Mouse (Mus musculus): ENCODE results near the gene Cnot6l.
A peak's percentile ranks its signal among the peaks of the same experiment; 100 is the strongest.

The Cnot6l gene

DNA sequence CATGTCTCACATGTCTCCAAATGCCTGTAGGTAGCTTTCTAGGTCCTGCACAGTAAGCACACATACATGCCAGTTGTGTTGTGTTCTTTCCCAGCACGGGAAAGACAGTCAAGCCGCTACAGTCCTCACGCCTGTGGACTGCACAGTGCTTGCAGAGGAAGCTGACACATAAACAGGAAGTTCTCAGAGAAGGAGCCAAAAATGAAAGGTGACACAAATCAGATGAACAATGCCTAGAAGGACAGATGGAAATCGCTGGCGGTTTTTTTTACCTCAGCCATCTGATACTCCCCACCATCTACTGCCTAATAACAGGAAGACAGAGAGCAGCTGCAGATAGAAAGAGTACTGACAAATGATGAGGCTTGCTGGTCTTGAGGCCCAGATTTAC, at the start of gene Cnot6l:
Gene Cnot6l, minus strand, starts transcription at position 151 of the 391 bp plus-strand sequence.
- no peak for DNase-seq (ENCODE audit: low read depth, low spot score)

DNA sequence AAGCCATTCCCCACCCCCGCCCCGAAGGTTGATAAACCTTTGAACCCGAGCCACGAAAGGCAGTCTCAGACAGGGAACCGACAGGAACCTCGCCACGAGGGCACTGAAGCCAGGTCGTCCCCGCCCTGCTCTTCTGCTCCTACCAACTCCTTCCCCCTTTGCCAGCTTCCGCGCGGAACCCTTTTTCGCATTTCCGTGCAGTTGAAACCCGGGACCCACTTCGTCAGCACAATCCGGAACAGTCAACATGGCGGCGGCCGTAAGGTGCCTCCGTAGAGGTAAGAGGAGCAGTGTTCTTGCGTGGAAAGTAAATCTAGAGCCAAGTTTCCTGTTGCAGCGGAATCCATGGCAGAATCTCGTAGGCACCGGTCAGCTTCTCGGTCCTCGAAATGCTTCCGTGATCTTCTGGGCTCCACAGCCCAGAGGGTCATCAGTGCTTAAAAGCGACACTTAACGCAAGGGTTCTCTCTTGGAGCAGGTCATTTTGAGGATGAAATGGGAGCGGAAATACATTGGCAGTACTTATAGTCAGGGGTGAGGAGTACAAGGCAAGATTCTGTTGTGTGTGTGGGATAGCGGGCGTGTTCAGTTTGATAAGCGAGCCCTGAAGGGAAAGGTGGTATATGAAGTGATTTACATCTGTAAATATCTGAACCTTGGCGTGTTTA, 46.1 kb upstream of the Cnot6l start:
- DNase-seq (ENCODE audit: low read depth, low spot score): peak; percentile 80

DNA sequence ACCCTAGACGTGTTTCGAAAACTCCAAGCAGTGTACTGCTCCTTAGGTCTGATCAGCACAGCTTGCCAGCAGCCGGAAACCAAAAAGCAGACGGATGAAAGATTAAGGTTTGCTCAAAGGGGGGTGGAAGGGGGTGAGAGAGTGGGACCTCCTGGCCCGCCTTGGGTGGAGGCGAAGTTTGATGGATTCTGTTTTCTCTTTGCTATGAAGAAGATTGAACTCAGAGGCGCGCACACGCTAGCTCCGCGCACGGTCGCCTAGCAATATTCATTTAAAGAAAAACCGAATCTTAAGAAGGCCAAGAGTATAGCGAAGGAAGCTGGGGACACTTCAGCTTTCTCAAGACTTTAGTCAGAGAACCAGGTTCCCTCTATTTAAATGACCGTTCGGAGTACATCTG, 45.5 kb upstream of the Cnot6l start, which contains the start of gene Mrpl1:
Gene Mrpl1, plus strand, starts transcription at position 35 of the 400 bp plus-strand sequence.
- DNase-seq (ENCODE audit: low read depth, low spot score): no peak

DNA sequence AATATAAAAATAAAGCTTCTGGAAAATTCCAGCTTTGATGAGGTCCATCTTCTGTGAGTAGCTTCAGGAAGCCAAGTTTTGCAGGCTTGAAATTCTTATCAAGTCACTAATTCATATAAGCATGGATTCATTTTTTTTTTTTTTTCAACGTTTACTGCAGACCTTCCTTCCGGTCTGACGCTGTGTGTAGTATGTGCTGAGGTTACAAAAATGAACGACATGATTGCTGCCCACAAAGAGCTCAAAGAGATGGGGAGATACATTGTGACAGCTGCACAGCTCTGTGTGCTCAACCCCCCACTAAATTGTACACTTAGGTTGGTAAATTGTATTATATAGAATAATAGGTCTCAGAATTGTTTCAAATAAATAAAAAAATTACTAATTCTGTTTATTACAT, 44.6 kb upstream of the Cnot6l start:
- DNase-seq (ENCODE audit: low read depth, low spot score): no peak

DNA sequence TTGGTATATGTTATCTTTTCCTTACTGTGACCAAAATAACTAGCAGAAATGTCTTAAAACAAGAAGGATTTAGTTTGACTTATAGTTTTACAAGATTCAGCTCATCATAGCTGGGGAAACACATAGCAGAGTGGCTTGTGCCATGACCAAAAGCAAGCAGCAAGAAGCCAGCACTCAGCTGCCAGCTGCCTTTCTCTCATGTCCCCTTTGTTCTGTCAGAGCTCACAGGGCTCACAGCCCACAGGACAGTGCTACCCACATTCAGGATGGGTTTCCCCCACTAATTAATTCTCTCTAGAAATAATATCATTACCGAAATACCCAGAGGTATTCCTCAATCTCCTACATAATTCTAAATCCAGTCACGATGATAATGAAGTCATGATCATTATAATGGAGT, 43.6 kb upstream of the Cnot6l start:
- DNase-seq (ENCODE audit: low read depth, low spot score): no peak

DNA sequence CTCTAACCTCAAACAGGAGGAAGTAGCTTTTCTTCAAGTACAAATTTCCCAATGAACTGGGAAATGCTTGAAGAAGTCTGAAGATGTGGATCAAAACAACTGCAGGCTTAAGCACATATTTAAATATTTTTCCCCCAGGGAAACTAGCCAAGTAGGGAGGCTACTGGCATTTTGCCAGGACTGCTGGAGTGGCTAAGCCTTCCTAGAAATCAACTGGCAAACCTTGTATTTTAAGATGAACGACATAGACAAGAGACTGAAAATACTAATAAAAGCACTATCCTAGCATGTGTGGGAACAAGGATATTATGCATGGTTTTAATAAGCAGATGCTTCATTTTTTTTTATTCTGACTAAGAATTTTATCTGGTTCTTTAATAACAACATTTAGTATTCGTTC, 42.9 kb upstream of the Cnot6l start:
- DNase-seq (ENCODE audit: low read depth, low spot score): no peak

DNA sequence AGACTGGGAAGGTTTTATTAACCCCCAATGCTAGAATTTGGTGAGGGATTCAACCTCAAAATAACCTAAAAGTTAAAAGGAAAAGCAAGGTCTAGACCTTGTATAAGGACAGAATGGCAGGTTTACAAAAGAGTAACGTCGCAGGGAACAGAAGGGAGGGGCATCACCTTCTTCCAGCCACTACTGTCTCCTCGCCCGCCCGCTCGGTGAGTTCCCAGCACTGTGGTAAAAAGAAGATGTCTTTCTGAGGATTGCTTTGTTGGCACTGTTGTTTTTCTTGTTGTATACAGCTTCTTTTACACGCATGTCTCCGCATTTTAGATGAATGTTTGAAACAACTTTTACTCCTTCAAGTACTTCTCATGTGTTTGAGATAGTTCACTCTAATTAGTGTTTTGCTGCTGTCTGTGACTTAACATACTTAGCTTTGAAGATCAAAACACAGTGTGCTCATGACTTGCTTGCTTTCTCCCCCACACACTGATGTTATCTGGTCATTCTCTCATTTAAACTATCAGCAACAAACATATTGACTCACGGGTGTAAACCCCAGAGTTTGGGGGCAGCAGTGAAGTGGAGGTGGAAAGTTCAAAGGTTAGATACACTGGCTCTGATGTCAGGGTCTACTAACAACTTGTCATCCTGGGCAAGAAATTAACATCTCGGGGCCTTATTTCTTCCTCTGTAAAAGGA, 37.6 kb upstream of the Cnot6l start:
- no peak for DNase-seq (ENCODE audit: low read depth, low spot score)

DNA sequence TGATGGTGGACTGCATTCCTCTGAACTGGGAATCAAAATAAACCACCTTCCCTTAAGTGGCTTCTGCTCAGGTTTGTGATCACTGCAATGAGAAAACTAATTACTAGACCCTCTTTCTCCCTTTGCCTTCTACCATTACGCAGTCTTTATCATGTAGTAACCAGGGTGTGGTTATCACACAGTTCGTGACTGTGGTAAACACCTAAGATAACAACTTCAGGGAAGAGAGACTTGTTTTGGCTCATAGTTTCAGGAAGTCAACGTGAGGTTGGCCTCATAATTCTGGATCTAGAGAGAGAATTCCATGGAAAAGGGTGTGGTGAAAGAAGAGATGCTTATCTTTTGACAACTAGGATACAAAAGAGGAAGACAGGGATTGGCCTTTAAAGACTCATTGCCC, 36.3 kb upstream of the Cnot6l start:
- DNase-seq (ENCODE audit: low read depth, low spot score): no peak

DNA sequence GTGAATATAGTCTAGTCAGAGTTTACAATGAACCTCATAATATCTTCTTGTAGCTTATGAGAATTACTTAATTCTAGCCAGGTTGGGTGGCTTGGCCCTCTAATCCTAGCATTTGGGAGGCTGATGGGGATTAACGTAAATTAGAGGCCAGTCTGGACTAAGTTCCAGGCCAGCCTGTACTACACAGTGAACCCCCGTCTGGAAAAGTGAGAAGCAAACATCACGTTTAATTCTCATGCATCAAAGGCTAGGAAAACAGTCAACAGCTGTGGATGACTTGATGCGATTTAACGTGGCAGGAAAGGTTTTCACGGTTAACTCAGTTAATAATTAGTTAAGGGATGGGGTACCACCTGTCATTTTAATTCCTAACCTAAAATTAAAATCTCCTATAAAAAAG, 34.3 kb upstream of the Cnot6l start:
- DNase-seq (ENCODE audit: low read depth, low spot score): no peak

DNA sequence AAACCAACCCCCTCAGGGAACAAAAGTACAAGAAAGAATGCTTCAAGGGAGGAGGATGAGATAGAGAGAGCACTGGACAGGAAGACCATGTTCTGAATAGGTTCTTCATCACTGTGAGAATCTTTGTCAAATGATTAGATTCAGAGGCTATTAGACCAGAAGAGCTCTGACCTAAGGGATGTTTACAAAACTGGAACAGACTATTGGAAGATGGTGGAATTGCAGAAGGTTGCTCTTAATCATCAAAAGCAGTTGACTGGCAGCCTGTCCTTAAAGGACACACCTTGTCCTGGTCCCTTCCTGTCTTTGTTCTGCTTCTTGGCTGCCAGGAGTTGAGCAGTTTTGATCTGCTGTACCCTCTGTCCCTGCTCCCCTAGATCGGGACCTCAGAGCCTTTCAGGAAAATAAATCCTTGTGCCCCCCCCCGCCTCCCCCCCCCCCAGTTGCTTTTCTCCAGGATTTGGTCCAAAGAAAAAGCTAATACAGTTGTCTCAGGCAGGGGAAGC, 32.6 kb upstream of the Cnot6l start:
- no peak for DNase-seq (ENCODE audit: low read depth, low spot score)

DNA sequence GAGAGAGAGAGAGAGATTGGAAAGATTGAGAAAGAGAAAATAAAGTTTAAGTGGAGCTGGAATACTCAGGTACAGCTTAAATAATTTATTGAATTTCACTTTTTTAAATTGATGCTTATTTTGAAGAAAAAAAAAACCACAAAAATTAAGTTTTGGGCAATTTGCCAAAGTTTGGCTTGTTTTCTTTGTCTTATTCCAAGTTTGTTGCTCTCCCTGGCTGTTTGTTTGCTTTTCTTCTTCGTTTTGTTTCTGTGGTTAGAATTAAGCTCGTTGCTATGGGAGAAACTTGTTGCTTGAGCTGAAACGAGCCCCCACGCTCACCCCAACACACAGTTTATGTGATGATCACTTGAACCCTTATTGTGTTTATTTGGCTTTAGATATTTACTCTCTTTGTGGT, 27.3 kb upstream of the Cnot6l start:
- no peak for DNase-seq (ENCODE audit: low read depth, low spot score)

DNA sequence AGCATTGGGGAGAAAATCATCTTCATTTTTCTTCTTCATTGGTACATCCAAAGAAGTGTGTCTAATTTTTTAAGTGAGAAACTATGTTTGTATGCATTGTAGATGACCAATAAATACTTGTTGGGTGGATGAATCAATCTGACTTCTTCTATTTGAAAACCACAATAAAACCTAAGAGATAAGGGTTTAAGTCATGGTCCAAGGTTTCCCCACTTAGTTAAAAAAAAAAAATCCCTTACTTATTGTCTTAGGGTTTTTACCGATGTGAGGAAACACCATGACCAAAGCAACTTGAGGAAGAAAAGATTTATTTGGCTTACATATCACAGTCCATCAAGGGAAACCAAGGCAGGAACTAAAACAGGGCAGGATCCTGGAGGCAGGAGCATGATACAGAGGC, 25.8 kb upstream of the Cnot6l start:
- no peak for DNase-seq (ENCODE audit: low read depth, low spot score)

DNA sequence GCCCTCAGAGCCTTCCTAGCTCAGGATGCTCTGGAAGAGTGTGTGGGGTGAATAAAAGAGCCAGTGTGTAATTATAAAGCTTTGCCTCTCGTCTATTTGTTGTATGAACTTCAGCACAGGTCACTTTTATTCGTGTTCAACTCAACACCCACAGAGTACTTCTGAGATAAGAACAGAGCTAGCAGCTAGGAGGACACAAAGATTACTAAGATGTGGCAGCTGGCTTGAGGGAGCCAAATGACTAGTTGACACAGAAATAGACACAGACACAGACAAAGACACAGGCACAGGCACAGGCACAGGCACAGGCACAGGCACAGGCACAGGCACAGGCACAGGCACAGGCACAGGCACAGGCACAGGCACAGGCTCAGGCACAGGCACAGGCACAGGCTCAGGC, 20.0 kb upstream of the Cnot6l start:
- DNase-seq (ENCODE audit: low read depth, low spot score): no peak

DNA sequence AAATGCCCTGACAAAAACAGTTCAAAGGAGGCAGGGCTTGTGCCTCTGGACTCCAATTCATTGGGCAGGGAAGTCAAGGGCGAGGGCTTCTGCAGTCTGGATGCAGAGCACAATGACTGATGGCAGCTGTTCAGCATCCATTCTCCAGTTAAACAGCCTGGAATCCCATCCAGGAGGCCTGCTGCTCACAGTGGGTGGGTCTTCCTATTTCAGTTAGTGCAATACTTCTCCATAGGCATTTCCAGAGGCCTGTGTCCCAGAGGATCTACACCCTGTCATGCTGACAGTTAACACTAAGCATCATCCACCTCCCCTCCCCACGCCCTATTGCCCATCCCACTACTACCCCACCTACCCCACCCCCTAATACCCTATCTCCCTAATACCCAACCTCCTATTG, 19.2 kb upstream of the Cnot6l start:
- no peak for DNase-seq (ENCODE audit: low read depth, low spot score)

DNA sequence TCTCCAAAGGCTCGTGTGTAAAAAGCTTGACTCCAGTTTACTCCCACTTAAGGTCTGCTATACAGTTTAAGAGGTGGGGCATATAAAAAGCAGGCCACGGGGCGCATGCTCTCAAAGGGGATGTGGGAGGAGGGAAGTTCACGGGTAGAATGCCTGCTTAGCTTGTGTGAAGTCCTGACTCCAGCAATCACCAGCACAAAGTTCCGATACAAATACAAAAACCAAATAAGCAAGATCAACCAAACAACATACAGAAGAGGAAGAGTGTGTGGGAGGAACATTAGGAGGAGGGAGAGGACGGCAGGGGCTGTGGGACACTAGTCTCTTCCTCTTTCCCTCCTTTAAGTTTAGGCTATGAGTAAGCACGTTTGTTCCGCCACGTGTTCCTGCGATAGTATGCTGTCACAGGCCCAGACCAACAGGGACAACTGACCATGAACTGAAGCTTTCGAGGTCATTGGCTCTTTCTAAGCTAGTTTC, 12.9 kb upstream of the Cnot6l start:
- DNase-seq (ENCODE audit: low read depth, low spot score): no peak

DNA sequence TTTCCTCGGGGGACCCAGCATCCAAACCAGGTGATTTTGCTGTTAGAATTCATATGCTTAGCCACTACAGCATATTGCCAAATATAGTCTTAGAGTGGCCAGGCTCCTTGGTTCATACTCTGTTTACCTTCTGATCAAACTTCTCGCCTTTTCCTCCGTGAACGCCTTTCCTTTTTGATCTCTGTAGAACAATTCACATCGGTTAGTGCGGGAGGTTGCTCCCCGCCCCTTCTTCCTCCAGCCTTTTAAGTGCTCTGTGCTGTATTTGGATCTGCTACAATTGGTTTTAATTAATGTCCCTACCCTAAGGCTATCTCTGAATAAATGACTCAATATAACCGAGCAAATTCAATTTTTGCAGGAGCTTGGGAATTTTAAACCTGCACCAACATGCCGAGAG, 12.2 kb upstream of the Cnot6l start:
- no peak for DNase-seq (ENCODE audit: low read depth, low spot score)

DNA sequence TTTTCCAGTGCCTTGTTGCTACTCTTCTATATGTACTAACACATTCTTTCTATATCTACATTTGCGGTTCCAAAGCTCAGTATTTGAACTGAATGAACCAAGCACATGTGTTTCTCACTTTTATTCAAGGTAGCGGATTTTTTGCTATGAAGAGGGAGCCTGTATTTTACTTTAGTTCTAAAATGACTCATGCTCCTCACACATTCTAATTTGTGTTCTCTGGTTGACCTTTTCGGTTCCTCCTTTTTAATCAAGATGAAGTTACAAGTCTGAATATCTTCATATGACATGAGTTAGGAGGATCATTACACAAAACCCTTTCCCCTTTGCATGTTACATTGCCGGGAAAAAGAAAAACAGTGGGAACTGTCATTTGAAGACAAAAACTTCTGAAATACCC, 7.8 kb upstream of the Cnot6l start:
- DNase-seq (ENCODE audit: low read depth, low spot score): no peak

DNA sequence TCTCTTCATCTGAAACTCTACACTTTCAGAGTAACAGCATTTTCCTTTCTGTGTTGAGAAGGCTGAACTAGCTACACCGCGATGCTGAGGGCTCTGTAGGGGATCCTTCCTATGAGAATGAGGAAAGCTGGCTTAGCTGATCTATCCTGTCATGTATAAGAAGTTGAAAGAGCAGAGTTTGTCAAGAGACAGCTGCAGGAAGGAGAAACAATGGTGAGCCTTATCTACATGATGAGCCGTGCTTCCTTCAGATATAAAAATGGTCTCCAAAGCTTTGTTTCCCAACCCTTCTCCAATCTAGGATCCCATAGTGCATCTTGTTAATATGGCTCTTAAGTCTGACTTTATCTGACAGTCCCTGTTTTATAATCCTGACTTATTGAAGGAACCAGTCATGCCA, 6.5 kb upstream of the Cnot6l start:
- DNase-seq (ENCODE audit: low read depth, low spot score): no peak

DNA sequence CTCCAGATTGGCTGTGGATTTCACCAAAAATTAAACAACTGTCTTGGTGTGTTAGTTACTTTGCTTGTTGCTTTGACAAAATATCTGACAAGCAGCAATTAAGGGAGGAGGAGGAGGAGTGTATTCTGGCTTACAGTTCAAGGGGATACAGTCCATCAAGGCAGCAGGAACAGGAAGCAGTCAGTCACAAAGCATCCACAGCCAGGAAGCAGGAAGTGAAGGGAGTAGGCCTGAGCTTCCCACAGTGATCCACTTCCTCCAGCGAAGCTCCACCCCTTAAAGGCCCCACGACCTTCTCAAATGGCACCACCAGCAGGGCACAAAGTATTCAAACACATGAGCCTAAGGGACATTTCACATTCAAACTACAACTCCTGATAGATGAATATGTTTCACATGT, 2.8 kb upstream of the Cnot6l start:
- no peak for DNase-seq (ENCODE audit: low read depth, low spot score)

DNA sequence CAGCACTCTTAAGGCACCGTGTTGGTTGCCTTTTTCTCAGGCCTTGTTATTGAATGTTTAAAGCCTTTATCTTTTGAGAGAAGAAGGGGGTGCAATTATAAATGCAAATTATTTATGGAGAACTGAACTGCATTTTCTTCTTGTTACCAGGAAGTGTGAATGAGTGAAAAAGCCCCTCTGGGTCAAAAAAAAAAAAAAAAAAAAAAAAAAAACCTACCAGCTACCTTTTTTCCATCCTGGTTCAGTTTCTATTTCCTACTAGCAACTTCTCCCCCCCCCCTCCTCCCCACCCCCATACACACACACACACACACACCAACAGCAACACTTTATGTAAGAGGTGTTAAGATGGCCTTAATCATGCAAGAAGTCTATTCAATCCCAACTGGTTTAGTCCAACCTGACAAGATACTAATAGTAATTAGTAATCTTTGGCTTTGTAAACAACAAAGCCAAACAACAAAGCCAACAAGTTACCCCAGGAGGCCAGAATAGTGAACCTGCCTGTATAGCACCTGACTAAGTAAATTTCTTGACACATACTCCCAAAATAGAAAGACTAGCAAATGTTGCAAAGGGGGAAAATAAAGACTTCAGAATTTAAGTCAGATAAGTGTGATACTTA, 463 bp downstream of the Cnot6l start:
- DNase-seq (ENCODE audit: low read depth, low spot score): no peak

DNA sequence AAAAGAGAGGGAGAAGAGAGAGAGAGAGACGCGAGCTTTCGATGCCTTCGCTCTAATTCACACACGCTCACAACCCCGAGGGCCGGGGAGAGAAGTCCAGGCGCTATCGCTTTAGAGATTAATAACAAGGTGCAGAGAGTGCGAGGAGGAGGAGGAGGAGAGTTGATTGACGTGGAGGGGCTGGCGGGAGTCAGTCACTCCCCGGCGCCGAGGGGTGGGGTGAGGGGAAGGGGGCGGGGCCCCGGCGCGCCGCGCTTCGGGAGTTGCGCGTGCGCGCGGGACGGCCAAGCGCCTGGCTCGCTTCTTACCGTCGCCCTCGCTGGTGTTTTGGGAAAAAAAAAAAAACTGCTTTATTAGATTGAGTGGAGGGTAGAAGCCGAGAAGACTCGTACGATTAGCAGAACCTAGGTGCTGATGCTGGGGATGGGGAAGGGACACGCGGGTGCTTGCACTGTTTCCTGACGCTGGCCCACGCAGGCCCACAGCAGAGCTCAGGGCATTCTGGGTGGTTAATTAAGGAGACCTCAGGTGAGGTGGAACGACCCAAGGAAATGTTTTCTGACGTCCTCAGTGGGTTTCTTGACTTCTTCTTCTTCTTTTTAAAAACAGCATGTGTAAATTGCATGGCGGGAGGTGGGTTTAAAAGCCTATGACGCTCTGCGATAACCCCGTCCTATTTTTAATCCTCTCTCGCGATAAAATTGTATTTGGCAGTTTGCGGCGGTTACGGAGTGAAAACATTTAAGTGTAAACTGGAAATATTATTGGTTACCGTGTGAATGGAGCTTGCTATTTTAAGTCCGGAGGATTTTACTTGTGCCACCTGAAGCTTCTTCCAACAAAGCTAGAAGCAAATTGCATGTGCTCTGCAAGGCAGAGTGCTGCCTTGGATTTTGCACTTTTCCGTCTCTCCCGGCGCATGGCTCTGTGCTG, 1.3 kb downstream of the Cnot6l start:
- peak; percentile 76 for DNase-seq (ENCODE audit: low read depth, low spot score)

Measured in brain, embryonic 18.5 days (tissue).